Mouse (Mus musculus) urinary bladder, adult 18-20 months (tissue): ENCODE data around the gene Echdc2.

ENCODE experiments used
- DNase-seq, 2 experiments: peaks; one replicate each; pipeline ENCODE4 v3.0.0; 2022; ENCODE audit warnings: low spot score in 2 of 2, mixed read lengths in 2 of 2

Echdc2 gene

GRCm38 (mm10) chr4:108199236-108199635 is 34.0 kb downstream of the Echdc2 start:
- DNase-seq = no peak

- DNase-seq = no peak
Observed at GRCm38 (mm10) chr4:108204629-108205028, 39.4 kb downstream of the Echdc2 start.

- no peak for DNase-seq
Observed at GRCm38 (mm10) chr4:108213023-108213422, 47.8 kb downstream of the Echdc2 start.

- peak in 1 of 2 experiments; percentile 18 for DNase-seq
Observed at GRCm38 (mm10) chr4:108217332-108218179, 52.3 kb downstream of the Echdc2 start, which contains the start of gene Zyg11a. TSS of gene Zyg11a (minus strand) at chr4:108218048.

GRCm38 (mm10) chr4:108219019-108219418 is 53.8 kb downstream of the Echdc2 start:
- no peak for DNase-seq

- DNase-seq = no peak
Observed at GRCm38 (mm10) chr4:108222507-108222906, 57.3 kb downstream of the Echdc2 start.

- no peak for DNase-seq
Observed at GRCm38 (mm10) chr4:108225341-108225872, 60.2 kb downstream of the Echdc2 start.
